Mouse (Mus musculus) heart, postnatal 25 days (tissue): ENCODE results near the gene Nos1. TPM values are rescaled to one million over a fixed set of nuclear protein-coding genes. Genes with fewer than 3 reads are reported as not detected.

ENCODE experiments used
- DNase-seq: peaks from one replicate; pipeline ENCODE4 v3.0.0; 2022; ENCODE audit warnings: low spot score
- intact Hi-C: fragments of 180-260 bp; cut with DNase I; formaldehyde crosslinking; loops from one replicate; pipeline ENCODE4 v1.15.1; 2025
- total RNA-seq, 2 experiments: library from RNA; stranded (reverse); gene quantifications; 2 replicates each; pipeline ENCODE4 v1.2.3; 2021

Nos1 gene
- total RNA-seq, 2 experiments from 2014 or later = 0.39 TPM

DNA sequence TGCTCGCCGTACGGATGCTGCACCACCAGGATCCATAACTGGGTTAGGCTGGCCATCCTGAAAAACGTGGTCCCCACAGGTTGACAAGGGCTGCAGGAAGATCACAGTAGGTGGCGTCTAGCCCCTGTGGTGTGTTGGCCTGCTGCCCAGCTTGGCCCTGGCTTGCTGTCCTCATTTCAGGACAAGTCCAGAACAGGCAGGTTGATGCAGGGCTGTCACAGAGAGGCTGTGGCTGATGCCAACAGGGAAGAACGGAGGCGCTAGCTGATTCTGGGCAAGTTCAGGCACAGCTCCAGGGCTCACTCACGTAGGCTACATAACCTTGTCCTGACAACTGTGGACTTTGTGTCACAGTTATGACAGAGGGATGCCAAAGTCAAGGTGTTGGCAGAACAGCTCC is 108.7 kb downstream of the Nos1 start:
- no peak for DNase-seq
- intact Hi-C loops = no loop called here

DNA sequence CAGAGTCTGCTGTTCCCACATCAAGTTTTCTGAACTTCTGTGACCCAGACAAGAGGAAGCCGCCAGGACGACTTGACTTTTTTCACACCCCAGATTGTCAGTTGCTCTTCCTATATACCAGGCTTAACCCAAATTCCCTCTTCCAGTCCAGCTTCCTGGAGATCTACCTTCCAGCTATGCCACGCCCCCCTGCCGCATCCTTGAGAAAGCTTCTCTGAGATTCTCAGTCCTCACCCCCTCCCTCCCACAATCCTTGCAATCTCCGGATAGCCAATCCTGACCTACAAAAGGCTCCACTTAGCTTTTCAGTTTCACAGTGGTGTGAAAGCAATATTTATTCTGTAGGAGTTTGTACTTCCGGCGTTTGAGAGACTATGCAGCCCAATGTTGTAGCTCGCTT is 110.0 kb downstream of the Nos1 start:
- DNase-seq = no peak
- intact Hi-C loops = no loop called here

DNA sequence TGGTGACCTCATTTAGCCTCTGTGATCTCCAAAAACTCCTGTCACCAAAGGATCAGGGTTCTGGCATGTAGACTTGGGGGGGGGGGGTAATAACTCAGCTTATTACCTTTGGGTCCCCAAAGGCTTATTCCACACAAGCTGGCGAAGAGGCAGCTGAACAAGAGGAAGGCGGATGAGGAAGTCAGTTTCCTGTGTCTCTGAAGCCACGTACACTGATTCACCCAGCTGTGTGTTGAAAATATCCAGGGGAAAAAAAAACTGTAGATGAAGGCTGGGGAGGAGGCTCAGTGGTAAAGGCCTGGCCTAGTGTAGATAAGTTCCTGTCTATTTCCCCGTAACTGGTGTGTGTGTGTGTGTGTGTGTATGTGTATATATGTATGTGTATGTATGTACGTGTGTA is 110.7 kb downstream of the Nos1 start:
- intact Hi-C loops = no loop called here

DNA sequence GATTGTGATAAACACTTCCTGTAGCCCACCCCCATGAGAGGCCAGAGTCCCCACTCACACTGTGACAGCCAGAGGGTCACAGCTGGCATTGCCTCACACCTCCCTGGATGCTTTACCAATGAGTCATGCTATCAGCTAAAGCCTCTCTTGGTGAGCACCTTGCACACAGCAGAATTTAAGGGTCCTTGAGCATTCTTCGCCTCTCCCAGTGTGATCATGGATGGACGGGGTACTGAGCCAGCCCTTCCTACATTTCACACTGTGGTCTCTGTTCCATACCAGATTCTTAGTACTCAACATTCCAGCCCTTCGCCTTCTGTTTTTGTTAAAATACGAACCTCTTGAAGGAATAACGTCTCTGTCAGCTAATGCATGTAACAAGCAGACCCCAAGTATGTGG is 113.2 kb downstream of the Nos1 start:
- no peak for DNase-seq
- intact Hi-C loops = no loop called here

More for the DNA sequence above, 110.7 kb downstream of the Nos1 start:
- DNase-seq = no peak

DNA sequence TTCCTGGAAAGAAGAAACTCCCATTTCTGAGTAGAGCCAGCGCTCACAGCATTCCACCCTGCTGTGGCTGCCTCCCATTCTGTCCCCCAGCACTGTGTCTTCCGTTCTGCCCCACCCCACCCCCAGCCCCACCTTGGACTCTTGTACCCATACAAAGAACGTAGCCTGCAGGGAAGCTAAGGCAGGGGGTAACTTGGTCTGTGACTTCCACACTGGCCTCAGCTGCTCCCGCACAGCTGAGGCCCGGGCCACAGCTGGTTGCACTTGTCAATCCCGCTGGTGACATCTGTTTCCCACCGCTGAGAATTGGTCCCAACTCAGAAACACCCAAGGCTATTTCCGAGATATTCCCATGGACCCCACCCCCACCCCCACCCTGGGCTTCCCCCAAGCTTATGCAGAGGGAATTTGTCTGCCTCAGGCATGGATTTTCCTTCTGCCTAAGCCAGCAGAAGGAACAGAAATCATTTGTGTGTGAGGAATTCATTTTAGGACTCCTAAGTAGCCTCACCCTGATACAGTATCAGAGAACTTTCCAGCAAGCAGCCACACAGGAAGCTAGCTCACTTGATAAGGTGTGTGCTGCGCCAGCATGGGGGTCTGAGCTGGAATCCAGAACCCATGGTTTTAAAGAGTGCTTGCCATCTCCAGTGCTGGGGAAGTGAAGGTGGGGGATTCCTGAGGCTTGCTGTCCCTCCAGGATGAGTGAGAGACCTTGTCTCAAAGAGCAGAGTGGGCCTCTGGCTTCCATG is 117.4 kb downstream of the Nos1 start:
- no peak for DNase-seq
- intact Hi-C loops = no loop called here

DNA sequence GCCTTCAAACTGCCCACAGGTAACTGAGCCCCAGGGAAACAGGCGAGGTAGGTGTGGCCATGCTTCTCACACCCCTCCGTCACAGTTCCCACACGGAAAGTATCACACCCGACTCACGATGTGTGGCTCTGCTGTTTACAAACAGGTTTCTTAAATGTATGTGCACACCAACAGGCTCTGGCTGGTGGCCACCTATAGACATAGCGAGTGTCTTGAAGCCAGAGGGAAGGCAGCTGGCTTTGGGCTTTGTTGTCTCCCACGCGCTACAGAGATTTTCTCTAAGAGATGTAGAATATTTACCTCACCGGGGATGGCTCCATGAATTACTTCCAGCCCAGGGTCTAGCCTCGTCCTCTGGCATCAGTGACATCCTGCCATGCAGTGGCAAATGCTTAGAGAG is 118.5 kb downstream of the Nos1 start:
- no peak for DNase-seq
- intact Hi-C loops = no loop called here

DNA sequence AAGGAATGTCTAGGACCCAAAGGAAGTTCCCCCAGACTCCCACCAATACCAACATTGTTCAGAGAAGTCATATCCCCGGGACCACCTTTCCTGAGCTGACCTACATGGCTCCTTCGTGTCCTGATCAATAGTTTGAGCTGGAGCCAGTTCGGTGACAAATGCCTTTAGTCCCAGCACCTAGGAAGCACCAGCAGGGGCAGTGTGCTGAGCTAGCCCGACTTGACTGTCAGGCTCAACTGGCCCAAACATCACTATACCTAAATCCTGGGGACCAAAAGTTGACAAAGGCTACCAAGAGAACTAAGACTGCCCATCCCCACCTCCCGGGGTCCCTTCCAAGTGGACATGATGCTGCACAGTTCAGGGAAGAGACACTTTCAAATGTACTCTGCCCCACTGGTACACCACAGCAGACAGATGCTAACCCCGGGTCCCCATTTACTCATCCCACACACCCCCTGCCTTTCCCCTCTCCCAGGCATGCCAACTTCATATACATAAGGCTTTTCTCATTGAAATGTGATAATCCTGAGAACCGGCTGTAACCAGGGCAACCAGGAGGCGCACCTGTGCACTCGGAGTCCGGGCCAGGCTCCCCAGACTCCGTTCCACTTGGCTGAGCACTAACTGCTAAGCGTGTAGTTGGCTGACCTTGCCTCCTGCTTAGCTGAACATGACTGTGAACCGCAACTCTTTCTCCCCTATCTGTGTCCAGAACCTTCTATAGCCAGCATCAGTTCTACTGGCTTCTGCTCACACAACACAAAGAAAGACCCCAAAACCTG is 120.3 kb downstream of the Nos1 start:
- DNase-seq = no peak
- intact Hi-C loops = no loop called here

DNA sequence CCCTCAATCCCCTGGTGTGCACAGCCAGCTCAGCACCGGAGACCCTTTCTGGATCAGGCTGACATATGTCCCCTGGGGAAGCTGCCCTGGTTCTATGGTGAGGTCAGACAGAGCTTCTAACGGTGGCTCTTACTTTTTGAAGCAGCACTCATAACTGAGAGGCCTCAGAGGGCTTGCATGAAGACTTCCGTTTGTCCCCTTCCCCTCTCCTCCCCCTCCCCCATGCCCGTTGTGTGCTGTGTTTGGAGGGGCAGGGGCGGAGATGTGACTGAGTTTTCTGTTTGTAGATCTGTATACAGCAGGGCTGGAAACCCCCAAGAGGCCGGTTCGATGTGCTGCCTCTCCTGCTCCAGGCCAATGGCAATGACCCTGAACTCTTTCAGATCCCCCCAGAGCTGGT is 122.7 kb downstream of the Nos1 start:
- DNase-seq = no peak
- intact Hi-C loops = no loop called here

DNA sequence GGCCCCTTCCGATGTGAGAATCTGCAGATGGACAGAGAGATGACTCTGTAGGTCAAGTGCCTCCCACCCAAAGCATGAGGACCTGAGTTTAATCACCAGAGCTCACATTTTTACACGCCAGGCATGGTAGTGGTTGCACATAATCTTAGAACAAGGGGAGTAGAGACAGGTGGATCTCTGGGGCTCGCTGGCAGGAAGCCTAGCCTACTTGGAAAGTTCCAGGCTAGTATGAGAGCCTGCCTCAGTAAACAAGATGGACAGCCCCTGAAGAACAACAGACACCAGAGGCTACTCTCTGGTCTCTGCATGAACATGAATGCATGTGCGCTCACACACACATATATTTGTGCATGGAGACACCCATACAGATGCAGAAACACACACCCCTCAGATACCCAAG is 124.9 kb downstream of the Nos1 start:
- DNase-seq = no peak
- intact Hi-C loops = no loop called here

DNA sequence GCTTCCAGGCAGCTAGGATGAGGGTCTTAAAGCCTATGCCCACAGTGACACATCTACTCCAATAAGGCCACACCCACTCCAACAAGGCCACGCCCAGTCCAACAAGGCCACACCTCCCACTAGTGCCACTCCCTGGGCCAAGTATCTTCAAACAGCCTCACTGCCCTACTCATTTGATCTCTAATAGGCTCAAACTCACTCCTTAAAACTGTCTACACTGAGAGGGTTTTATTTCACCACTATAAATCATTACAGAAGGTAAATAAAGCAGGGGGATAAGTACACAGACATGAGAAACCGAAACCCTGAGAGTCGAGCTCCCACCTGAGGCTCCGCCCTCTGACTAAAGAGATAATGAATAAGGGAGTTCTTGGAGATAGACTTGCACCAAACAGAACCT is 128.7 kb downstream of the Nos1 start:
- intact Hi-C loops = no loop called here
- no peak for DNase-seq

DNA sequence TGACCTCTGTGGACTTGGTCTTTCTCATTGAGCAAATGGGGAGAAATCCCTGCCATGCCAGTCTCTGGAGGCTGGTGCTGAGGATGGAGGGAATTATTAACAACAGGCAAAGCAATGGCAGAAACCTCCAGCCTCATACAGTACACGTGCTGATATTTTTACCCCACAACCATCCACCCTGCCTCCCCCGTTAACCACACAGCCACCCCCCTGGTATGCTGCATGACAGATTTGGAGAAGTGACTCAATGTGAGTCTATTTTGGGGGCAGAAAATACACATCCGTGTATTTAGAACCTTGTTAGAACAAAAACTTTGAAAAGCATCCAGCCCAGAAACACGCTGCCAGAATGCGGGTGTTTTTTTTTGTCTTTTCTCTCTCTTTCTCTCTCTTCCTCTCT is 135.5 kb downstream of the Nos1 start:
- DNase-seq = no peak
- intact Hi-C loops = no loop called here

DNA sequence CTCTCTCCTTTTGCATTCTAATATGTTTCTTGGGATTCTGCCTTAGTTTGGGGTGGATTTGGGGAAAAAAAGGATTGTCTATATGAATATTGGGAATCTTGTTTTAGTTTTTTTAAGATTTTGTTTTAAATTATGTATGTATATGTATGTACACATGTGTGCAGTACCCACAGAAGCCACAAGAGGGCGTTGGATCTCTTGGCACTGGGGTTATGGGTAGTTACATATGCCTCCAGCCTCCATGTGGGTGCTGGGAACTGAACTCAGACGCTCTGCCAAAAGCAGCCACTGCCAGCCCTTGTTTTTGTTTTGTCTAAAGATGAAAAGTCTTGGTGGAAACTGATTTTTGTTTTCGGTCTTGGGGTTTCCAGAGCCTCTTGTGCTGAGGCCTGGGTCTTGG is 136.1 kb downstream of the Nos1 start:
- no peak for DNase-seq
- intact Hi-C loops = no loop called here

DNA sequence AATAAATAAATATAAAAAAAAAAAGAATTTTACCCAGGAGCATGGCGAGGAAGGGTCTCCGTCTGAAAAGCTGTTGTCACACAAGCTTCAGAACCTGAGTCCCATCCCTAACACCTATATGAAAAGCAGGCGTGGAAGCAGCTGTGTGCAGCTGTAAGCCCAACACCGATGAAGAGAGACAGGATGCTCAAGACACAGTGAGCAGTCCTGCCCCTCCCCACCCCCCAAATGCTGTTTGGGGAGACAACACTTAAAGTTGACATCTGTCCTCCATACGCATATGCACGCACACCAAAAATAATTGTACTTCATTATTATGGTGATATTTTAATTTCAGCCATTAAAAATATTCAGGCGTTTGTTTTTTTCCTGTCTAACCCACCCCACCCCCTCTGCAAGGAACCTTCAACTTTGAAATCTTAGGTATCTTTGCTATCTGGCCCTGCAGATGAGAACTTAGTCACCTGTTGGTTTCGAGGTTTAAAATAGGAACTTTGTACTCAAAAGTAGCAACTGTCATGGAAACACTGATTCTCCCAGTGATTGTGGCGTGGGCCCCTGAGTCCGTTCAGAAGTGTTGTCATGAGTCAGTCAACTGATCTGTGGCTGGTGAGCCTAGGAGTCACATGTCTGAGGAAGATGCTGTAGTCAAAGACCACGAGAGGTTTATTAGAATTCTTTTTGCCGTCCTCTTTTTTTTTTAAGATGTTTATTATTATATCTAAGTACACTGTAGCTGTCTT is 141.1 kb downstream of the Nos1 start:
- no peak for DNase-seq
- intact Hi-C loops = no loop called here

DNA sequence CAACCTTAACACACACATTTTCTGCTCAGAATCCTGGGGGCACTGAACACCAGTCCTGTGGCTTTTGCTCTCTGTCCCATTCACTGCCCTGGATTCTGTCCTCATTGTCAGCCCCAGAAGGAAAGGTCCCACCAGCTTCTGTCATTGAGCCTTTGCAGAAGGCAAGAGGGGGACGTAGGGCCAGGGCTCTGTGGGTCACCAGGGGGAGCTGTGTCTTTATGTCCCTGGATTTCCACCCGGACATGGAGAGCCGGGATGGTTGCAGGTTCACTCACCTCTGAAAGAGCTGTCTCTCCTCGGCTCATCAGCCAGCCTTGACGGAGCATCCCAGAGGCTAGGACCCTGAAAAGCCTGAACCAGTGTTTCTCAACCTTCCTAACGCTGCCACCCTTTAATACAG is 142.9 kb downstream of the Nos1 start:
- no peak for DNase-seq
- intact Hi-C loops = no loop called here

DNA sequence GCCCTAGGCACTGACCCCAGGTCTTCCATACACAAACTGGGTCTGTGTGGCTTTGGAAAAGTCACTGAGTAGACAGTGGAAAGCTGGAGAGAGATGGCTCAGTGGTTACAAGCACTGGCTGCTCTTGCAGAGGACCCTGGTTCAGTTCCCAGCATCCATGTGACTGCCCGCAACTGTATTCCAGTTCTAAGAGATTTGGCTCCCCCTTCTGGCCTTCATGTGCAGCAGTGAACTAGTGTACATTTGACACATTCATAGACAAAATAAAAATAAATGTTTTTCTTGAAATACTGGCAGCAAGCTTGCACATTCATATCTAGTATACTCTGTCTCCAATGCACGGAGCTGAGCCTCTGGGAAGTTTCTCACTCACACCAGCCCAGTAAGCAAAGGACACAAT is 147.7 kb downstream of the Nos1 start:
- DNase-seq = no peak
- intact Hi-C loops = no loop called here

DNA sequence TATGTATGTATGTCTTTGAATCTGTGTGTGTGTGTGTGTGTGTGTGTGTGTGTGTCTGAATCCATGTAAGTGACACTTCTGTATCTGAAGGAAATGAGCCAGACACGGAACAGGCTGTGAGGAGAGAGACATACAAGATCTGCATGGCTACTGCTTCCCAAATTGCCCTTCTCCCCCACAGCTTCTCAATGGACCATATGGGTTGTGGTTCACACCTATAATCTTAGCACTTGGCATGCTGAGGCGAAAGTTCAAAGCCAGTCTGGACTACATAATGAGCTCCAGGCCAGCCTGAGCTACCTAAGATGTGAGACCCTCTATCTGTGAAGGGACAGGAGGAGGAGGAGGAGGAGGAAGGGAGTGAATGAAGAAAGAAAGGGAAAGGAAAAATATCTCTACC is 151.4 kb downstream of the Nos1 start:
- intact Hi-C loops = loop anchor here (2.0 kb wide), 3 partner anchors 317 to 423 kb away; no protein-coding TSS in a partner anchor

DNA sequence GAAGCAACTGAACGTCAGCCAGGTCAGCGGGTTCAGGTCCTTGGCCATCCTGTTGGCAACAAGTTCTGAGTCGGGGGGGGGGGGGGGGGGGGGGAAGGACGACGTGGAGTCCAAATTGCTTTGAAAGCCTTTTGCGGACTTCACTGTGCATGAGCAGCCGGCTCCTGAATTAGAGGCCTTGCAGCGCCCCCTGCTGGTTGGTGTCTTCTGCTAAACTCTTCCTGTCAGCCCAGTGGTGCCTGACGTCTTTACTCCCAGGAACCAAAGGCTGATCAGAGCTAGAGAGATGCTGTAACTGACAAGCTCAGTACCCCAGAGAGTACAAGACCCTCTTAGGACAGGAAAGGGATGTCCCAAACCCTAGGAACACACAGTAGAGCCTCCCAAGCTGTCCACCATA is 152.0 kb downstream of the Nos1 start:
- intact Hi-C loops = loop anchor here (2.0 kb wide), 3 partner anchors 318 to 424 kb away; no protein-coding TSS in a partner anchor
- DNase-seq = peak; percentile 19

More for the DNA sequence above, 151.4 kb downstream of the Nos1 start:
- no peak for DNase-seq

DNA sequence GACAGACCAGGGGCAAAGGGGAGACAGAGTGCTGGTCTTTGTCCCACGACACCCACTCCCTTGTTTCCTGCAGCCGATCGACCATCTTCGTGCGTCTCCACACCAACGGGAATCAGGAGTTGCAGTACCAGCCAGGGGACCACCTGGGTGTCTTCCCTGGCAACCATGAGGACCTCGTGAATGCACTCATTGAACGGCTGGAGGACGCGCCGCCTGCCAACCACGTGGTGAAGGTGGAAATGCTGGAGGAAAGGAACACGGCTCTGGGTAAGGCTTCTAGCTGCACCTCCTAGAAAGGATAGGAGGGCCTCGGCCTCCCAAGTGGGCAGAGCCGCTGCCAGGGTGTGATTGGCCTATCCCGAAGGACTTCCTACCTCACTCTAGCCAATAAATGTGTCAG is 155.5 kb downstream of the Nos1 start:
- no peak for DNase-seq
- intact Hi-C loops = no loop called here

DNA sequence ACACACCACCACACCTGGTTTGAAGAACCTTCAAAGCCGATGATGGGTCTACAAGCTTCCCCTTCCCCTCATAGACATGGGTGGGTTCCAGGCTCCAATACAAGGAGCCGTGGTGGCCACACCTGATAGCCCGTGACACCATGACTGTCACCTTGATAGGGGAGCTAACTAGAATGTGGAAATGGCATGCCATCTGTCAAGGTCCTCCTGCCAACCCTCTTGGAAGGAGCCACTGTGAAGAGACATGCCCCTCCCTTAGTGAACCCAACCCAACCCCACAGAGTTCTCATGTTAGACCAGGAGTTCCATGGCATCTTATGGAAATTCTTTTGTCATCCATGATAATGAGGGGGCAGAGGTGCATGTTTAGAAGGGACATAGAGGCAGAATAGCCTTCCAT is 156.4 kb downstream of the Nos1 start:
- intact Hi-C loops = no loop called here
- DNase-seq = no peak

DNA sequence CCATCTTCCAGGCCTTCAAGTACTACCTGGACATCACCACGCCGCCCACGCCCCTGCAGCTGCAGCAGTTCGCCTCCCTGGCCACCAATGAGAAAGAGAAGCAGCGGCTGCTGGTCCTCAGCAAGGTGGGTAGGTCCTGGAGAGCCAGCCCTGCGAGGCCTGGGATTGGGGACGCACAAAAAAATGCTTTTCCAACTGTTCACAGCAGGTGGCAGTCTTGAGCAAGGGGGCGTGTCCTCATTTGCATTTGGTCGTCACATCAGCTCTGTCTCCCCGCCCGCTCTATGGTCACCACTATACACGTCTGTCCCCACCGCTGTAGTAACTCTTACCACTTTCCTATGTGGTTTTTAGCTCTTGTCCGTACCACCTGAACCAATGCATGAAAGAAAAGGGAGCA is 157.3 kb downstream of the Nos1 start:
- DNase-seq = no peak
- intact Hi-C loops = no loop called here

DNA sequence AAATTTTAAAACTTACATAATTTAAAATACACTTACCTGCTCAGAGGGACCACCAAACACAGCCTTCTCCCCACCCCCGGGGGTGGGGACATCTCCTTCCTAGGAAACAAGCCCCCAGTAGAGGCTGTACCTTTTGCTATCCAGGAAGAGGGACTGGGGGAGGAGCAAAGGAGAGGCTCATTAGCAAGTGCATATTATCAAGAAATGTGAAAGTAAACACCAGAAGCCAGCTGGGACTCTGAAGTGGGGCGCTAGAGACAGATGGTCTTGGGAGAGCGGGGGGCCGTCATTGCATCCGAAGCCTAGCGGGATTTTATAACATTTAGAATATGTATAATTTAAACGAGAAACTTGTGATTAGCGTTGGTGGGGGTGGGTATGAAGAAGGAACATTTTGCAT is 158.6 kb downstream of the Nos1 start:
- DNase-seq = no peak
- intact Hi-C loops = no loop called here
